Mouse (Mus musculus): ENCODE data around the gene Itga4. TPM values are rescaled to one million over a fixed set of nuclear protein-coding genes. Genes with fewer than 3 reads are reported as not detected.

Gene Itga4
- total RNA-seq, 2 experiments from 2014 or later: 5.4 to 8.4 TPM

Other genes with a start within 250 kb of the Itga4 start
- 1 to 10 TPM; 1.1 to 1.4 TPM for gene Neurod1, start 201.3 kb downstream of the Itga4 start, total RNA-seq (2021)
- gene Cerkl, start 201.4 kb downstream of the Itga4 start, total RNA-seq (2021): 1 to 10 TPM; 1.7 to 2.1 TPM